Mouse (Mus musculus): ENCODE data around the gene Teddm1b. TPM values are rescaled to one million over a fixed set of nuclear protein-coding genes. Genes with fewer than 3 reads are reported as not detected.
A peak's percentile ranks its signal among the peaks of the same experiment; 100 is the strongest.
"Not testable (repeated sequence)": the region's sequence is repeated elsewhere in the genome, so short reads cannot be mapped to it uniquely, and the experiment has no call there.

The Teddm1b gene
- 0.18 and 0.19 TPM in 2 replicates for polyA plus RNA-seq (2014; fragmentation: Nextera tagmentation; extraction: Ambion mirVana)

- H3K27ac ChIP-seq (replicated peaks; ENCODE audit: low read depth, low read length) = no peak within 1 kb of the TSS
- WGBS = 90% methylated on average over 6 of the region's 6 CpGs
- H3K4me2 ChIP-seq (ENCODE audit: low read depth, low read length) = no peak within 1 kb of the TSS
- no peak within 1 kb of the TSS for H3K9ac ChIP-seq (ENCODE audit: low read depth, low read length)
- no peaks in the 10 kb centered on the region for H3K9me3 ChIP-seq (ENCODE audit: control insufficient read depth, low read length)
- H3K4me1 ChIP-seq (ENCODE audit: control insufficient read depth, insufficient read depth, low read length) = no peaks in the 10 kb centered on the region
- no peaks in the 10 kb centered on the region for H3K36me3 ChIP-seq (ENCODE audit: control insufficient read depth, insufficient read depth, low read length)
- no peak for ATAC-seq (ENCODE audit: low read depth)
- H3K4me3 ChIP-seq (ENCODE audit: low read depth, low read length) = no peak within 1 kb of the TSS
- DNase-seq (ENCODE audit: low spot score) = no peak
- H3K27me3 ChIP-seq (replicated peaks; ENCODE audit: control insufficient read depth, insufficient read depth, low read length) = no peaks in the 10 kb centered on the region
Measured at GRCm38 (mm10) chr1:153874045-153874444, at the start of gene Teddm1b. Teddm1b (plus strand) TSS chr1:153874345.

- Histone ChIP-seq H3K4me1 (ENCODE audit: control insufficient read depth, insufficient read depth, low read length) (no peaks in the 10 kb centered on the region), H3K9ac (ENCODE audit: low read depth, low read length) (no peak overlapping the region), H3K27ac (replicated peaks; ENCODE audit: low read depth, low read length) (no peak overlapping the region), H3K4me2 (ENCODE audit: low read depth, low read length) (no peak overlapping the region), H3K27me3 (replicated peaks; ENCODE audit: control insufficient read depth, insufficient read depth, low read length) (no peaks in the 10 kb centered on the region), H3K4me3 (ENCODE audit: low read depth, low read length) (no peak overlapping the region), H3K9me3 (ENCODE audit: control insufficient read depth, low read length) (no peaks in the 10 kb centered on the region), H3K36me3 (ENCODE audit: control insufficient read depth, insufficient read depth, low read length) (no peaks in the 10 kb centered on the region)
- ATAC-seq (ENCODE audit: low read depth) (no peak), DNase-seq (ENCODE audit: low spot score) (no peak)
- WGBS = 57% methylated on average over 4 of the region's 4 CpGs
Measured at GRCm38 (mm10) chr1:153830746-153831145, 43.4 kb upstream of the Teddm1b start.

GRCm38 (mm10) chr1:153836036-153836435 lies 38.1 kb upstream of the Teddm1b start:
- Histone ChIP-seq H3K9ac (ENCODE audit: low read depth, low read length) (no peak overlapping the region), H3K4me3 (ENCODE audit: low read depth, low read length) (no peak overlapping the region), H3K27me3 (replicated peaks; ENCODE audit: control insufficient read depth, insufficient read depth, low read length) (no peaks in the 10 kb centered on the region), H3K9me3 (ENCODE audit: control insufficient read depth, low read length) (no peaks in the 10 kb centered on the region), H3K4me1 (ENCODE audit: control insufficient read depth, insufficient read depth, low read length) (no peaks in the 10 kb centered on the region), H3K4me2 (ENCODE audit: low read depth, low read length) (no peak overlapping the region), H3K27ac (replicated peaks; ENCODE audit: low read depth, low read length) (no peak overlapping the region), H3K36me3 (ENCODE audit: control insufficient read depth, insufficient read depth, low read length) (no peaks in the 10 kb centered on the region)
- ATAC-seq (ENCODE audit: low read depth) (no peak), DNase-seq (ENCODE audit: low spot score) (peak; percentile 32)
- 61% methylated on average over 4 of the region's 4 CpGs for WGBS

- H3K27ac ChIP-seq (replicated peaks; ENCODE audit: low read depth, low read length) = no peak overlapping the region
- no peaks in the 10 kb centered on the region for H3K27me3 ChIP-seq (replicated peaks; ENCODE audit: control insufficient read depth, insufficient read depth, low read length)
- no peak overlapping the region for H3K4me2 ChIP-seq (ENCODE audit: low read depth, low read length)
- no peak overlapping the region for H3K9ac ChIP-seq (ENCODE audit: low read depth, low read length)
- 77% methylated on average over 11 of the region's 11 CpGs for WGBS
- no peaks in the 10 kb centered on the region for H3K4me1 ChIP-seq (ENCODE audit: control insufficient read depth, insufficient read depth, low read length)
- DNase-seq (ENCODE audit: low spot score) = no peak
- H3K36me3 ChIP-seq (ENCODE audit: control insufficient read depth, insufficient read depth, low read length) = no peaks in the 10 kb centered on the region
- ATAC-seq (ENCODE audit: low read depth) = no peak
- no peaks in the 10 kb centered on the region for H3K9me3 ChIP-seq (ENCODE audit: control insufficient read depth, low read length)
- H3K4me3 ChIP-seq (ENCODE audit: low read depth, low read length) = no peak overlapping the region
Measured at GRCm38 (mm10) chr1:153842121-153842740, 31.9 kb upstream of the Teddm1b start.

- Histone ChIP-seq H3K4me2 (ENCODE audit: low read depth, low read length) (no peak within 1 kb of the TSS), H3K9ac (ENCODE audit: low read depth, low read length) (no peak within 1 kb of the TSS), H3K36me3 (ENCODE audit: control insufficient read depth, insufficient read depth, low read length) (no peaks in the 10 kb centered on the region), H3K27ac (replicated peaks; ENCODE audit: low read depth, low read length) (no peak within 1 kb of the TSS), H3K4me1 (ENCODE audit: control insufficient read depth, insufficient read depth, low read length) (no peaks in the 10 kb centered on the region), H3K9me3 (ENCODE audit: control insufficient read depth, low read length) (no peaks in the 10 kb centered on the region), H3K27me3 (replicated peaks; ENCODE audit: control insufficient read depth, insufficient read depth, low read length) (no peaks in the 10 kb centered on the region), H3K4me3 (ENCODE audit: low read depth, low read length) (no peak within 1 kb of the TSS)
- DNase-seq (ENCODE audit: low spot score) (no peak), ATAC-seq (ENCODE audit: low read depth) (no peak)
- 95% methylated on average over 8 of the region's 8 CpGs for WGBS
Measured at GRCm38 (mm10) chr1:153844042-153844441, 30.1 kb upstream of the Teddm1b start, which contains the start of gene Rgsl1. Rgsl1 (minus strand) TSS chr1:153844142.

GRCm38 (mm10) chr1:153846420-153846819 lies 27.7 kb upstream of the Teddm1b start:
- Histone ChIP-seq H3K27ac (replicated peaks; ENCODE audit: low read depth, low read length) (no peak overlapping the region), H3K36me3 (ENCODE audit: control insufficient read depth, insufficient read depth, low read length) (no peaks in the 10 kb centered on the region), H3K27me3 (replicated peaks; ENCODE audit: control insufficient read depth, insufficient read depth, low read length) (no peaks in the 10 kb centered on the region), H3K9ac (ENCODE audit: low read depth, low read length) (no peak overlapping the region), H3K4me2 (ENCODE audit: low read depth, low read length) (no peak overlapping the region), H3K4me3 (ENCODE audit: low read depth, low read length) (no peak overlapping the region), H3K4me1 (ENCODE audit: control insufficient read depth, insufficient read depth, low read length) (no peaks in the 10 kb centered on the region), H3K9me3 (ENCODE audit: control insufficient read depth, low read length) (no peaks in the 10 kb centered on the region)
- ATAC-seq (ENCODE audit: low read depth) (no peak), DNase-seq (ENCODE audit: low spot score) (peak; percentile 18)
- WGBS = 83% methylated on average over 7 of the region's 7 CpGs

- DNase-seq (ENCODE audit: low spot score) (peak; percentile 81), ATAC-seq (ENCODE audit: low read depth) (no peak)
- no peaks in the 10 kb centered on the region for H3K27me3 ChIP-seq (replicated peaks; ENCODE audit: control insufficient read depth, insufficient read depth, low read length)
- no peak overlapping the region for H3K4me2 ChIP-seq (ENCODE audit: low read depth, low read length)
- H3K36me3 ChIP-seq (ENCODE audit: control insufficient read depth, insufficient read depth, low read length) = no peaks in the 10 kb centered on the region
- no peak overlapping the region for H3K9ac ChIP-seq (ENCODE audit: low read depth, low read length)
- H3K4me3 ChIP-seq (ENCODE audit: low read depth, low read length) = no peak overlapping the region
- H3K4me1 ChIP-seq (ENCODE audit: control insufficient read depth, insufficient read depth, low read length) = no peaks in the 10 kb centered on the region
- H3K9me3 ChIP-seq (ENCODE audit: control insufficient read depth, low read length) = no peaks in the 10 kb centered on the region
- no peak overlapping the region for H3K27ac ChIP-seq (replicated peaks; ENCODE audit: low read depth, low read length)
- 27% methylated on average over 6 of the region's 6 CpGs for WGBS
Measured at GRCm38 (mm10) chr1:153846867-153847266, 27.3 kb upstream of the Teddm1b start.

- H3K4me3 ChIP-seq (ENCODE audit: low read depth, low read length); DNase-seq (ENCODE audit: low spot score); ATAC-seq (ENCODE audit: low read depth); H3K27me3 ChIP-seq (replicated peaks; ENCODE audit: control insufficient read depth, insufficient read depth, low read length); H3K36me3 ChIP-seq (ENCODE audit: control insufficient read depth, insufficient read depth, low read length); H3K9ac ChIP-seq (ENCODE audit: low read depth, low read length); H3K9me3 ChIP-seq (ENCODE audit: control insufficient read depth, low read length); H3K27ac ChIP-seq (replicated peaks; ENCODE audit: low read depth, low read length); H3K4me2 ChIP-seq (ENCODE audit: low read depth, low read length); H3K4me1 ChIP-seq (ENCODE audit: control insufficient read depth, insufficient read depth, low read length): not testable (repeated sequence)
- 69% methylated on average over 7 of the region's 7 CpGs for WGBS
Measured at GRCm38 (mm10) chr1:153852696-153853095, 21.4 kb upstream of the Teddm1b start.

- no peak overlapping the region for H3K27ac ChIP-seq (replicated peaks; ENCODE audit: low read depth, low read length)
- H3K4me2 ChIP-seq (ENCODE audit: low read depth, low read length) = no peak overlapping the region
- H3K9ac ChIP-seq (ENCODE audit: low read depth, low read length) = no peak overlapping the region
- no peaks in the 10 kb centered on the region for H3K36me3 ChIP-seq (ENCODE audit: control insufficient read depth, insufficient read depth, low read length)
- DNase-seq (ENCODE audit: low spot score) = no peak
- H3K4me1 ChIP-seq (ENCODE audit: control insufficient read depth, insufficient read depth, low read length) = peaks cover 3% of the 10 kb centered on the region; the same call in 1 of the 2 replicates
- no peaks in the 10 kb centered on the region for H3K27me3 ChIP-seq (replicated peaks; ENCODE audit: control insufficient read depth, insufficient read depth, low read length)
- no peak for ATAC-seq (ENCODE audit: low read depth)
- no peak overlapping the region for H3K4me3 ChIP-seq (ENCODE audit: low read depth, low read length)
- H3K9me3 ChIP-seq (ENCODE audit: control insufficient read depth, low read length) = no peaks in the 10 kb centered on the region
- 64% methylated on average over 8 of the region's 8 CpGs for WGBS
Measured at GRCm38 (mm10) chr1:153855946-153856345, 18.2 kb upstream of the Teddm1b start.

Measured in embryonic facial prominence, embryonic 14.5 days (tissue).